Mouse (Mus musculus) left cerebral cortex, postnatal 14 days (tissue): ENCODE results near the gene Kifc3. TPM values are rescaled to one million over a fixed set of nuclear protein-coding genes. Genes with fewer than 3 reads are reported as not detected.
"Not testable (repeated sequence)": the region's sequence is repeated elsewhere in the genome, so short reads cannot be mapped to it uniquely, and the experiment has no call there.

Experiments used
- DNase-seq, 2 experiments: peaks; one replicate each; pipeline ENCODE4 v3.0.0; 2021 to 2022; ENCODE audit warnings: low spot score in 2 of 2, mixed read lengths in 1 of 2
- intact Hi-C: fragments of 180-260 bp; cut with DNase I; formaldehyde crosslinking; loops from one replicate; pipeline ENCODE4 v1.15.1; 2025
- long read RNA-seq, 2 experiments: library from polyadenylated mRNA; stranded (forward); transcript quantifications; one replicate each; pipeline ENCODE4 v2.0.0; 2021
- total RNA-seq, 2 experiments: library from RNA; stranded (reverse); gene quantifications; 2 replicates each; pipeline ENCODE4 v1.2.3; 2021

Gene Kifc3
- total RNA-seq = 10 to 100 TPM; 52.9 to 60.3 TPM
- long read RNA-seq, experiment 1, transcript Kifc3-201 (20 exons, 3,277 nt) = major isoform, 33 of 82 reads
- long read RNA-seq, experiment 1, partial matches to known transcripts = 5 of 82 reads
- long read RNA-seq, experiment 1, other reads (novel, unspliced or antisense) = 43 of 82 reads
- long read RNA-seq, experiment 2, transcript Kifc3-201 (20 exons, 3,277 nt) = major isoform, 27 of 86 reads
- long read RNA-seq, experiment 2, partial matches to known transcripts = 14 of 86 reads
- long read RNA-seq, experiment 2, other reads (novel, unspliced or antisense) = 44 of 86 reads

DNA sequence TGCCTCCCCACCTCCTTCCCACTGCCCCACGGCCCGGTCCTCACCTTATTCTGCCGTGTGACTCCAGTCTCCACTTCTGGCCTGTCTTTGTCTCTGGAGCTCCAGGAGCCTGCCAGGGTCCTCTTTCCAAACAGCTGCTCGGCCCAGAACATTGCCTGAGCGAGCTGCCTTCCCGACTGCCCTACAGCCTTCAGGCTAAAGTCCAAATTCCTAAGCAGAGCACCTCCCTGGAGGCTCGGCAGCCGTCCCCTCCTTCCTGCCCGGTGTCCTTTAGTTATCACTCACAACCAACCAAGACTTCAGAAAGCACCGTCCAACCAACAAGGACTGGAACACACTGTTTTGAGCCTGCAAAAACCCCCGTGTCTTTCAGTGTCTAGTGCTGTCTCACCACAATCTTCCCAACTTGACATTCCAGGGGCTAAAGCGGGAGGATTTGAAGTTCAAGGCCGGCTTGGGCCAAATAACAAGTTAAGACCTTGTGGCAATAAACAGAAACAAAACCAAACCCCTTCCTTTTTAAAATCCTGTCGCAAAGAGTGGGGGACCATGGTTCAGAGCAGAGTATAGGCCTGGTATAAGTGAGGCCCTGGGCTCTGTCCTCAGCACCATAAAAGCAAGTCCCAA lies at the start of gene Kifc3:
Kifc3 (minus strand) TSS at position 164 of the 627 bp plus-strand sequence.
- DNase-seq = no peak
- intact Hi-C loops = loop anchor here (5.0 to 10.0 kb wide), 4 partner anchors 68 to 258 kb away; no protein-coding TSS in a partner anchor

DNA sequence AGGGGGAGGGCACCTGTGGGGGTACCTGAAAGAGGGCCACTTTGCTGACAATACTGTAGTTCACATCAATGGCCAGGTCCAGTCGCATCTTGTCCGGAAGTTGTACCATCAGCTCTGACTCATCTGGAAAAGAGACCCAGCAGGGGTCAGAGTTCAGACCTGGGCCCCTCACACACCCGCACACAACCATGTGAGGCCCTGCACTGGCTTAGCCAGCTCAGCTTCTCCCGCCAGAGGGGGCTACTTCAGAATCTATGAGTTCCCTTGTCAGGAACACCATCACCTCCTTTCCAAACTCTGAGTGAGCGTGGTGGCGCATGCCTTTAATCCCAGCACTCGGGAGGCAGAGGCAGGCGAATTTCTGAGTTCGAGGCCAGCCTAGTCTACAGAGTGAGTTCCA lies 49.4 kb upstream of the Kifc3 start:
- intact Hi-C loops = no loop called here
- no peak for DNase-seq

DNA sequence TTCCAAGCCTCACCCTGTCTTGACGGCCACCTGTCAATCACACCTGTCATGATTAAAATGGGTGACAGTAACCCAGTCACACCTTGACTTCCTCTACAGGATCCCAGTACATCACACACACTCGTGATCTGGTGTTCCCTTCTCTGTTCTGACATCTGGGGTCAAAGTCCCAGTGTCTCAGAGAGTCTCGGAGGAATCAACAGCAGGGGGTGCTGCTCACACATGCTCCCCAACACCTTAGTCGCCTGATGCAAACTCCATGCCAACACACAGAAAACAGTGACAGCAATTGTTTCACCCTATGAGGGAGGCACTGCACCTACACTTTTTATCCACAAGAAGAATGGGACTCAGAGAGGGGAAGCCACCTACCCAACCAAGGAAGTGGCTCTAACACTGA lies 47.2 kb upstream of the Kifc3 start:
- intact Hi-C loops = no loop called here
- DNase-seq = no peak

DNA sequence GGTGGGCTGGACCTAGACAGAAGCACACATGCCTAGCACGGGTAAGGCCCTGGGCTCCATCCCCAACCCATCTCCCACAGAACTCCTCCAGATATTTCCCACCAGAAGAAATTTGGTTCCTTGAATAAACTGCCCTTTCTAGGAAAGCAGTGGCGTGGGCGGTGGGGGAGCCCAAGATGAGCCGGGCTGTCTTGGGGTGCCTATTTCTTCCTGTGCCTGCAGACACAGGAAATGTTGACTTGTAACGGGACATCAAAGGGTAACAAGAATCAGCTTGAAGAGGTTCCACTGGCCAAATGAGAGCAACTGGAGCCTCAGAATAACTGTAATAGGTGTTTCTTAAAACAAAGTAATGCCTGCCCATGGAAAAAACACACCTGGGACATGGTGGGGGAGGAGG lies 44.7 kb upstream of the Kifc3 start:
- intact Hi-C loops = no loop called here
- DNase-seq = no peak

DNA sequence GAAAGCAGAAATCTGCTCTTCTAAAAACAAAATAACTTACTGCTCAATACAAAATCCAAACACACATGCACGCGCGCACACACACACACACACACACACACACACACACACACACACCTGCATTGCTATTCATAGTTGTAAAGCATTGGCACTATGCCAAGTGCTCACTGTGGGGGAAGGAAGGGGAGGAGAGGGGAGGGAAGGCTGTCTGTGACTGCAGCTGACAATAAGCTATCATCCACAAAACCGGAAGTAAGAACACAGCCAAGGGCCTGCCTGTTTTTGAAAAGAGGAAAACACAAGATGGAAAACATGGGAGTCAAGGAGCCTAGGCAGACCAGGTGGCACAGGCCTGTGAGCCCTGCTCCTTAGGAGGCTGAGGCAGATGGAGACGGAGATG lies 42.6 kb upstream of the Kifc3 start:
- intact Hi-C loops = no loop called here
- DNase-seq = peak; percentile 27 to 35

DNA sequence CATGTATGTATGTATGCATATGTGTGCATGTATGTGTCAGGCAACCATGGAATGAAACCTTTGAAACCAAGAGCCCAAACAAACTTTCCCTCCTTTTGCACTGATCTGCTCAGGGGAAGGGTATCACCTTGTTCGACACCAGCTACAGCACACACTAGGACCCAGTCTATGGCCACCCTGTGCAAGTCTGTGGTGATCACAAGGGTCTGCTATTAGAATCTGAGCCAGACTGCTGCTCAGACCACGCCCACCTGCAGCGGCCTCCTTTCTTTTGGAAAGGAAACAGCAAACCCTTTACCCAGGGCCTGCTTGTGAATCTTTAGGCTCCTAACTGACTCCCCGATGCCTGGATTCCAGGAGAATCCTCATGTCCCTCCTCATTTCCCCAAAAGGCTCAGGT lies 41.2 kb upstream of the Kifc3 start:
- DNase-seq = no peak
- intact Hi-C loops = no loop called here

DNA sequence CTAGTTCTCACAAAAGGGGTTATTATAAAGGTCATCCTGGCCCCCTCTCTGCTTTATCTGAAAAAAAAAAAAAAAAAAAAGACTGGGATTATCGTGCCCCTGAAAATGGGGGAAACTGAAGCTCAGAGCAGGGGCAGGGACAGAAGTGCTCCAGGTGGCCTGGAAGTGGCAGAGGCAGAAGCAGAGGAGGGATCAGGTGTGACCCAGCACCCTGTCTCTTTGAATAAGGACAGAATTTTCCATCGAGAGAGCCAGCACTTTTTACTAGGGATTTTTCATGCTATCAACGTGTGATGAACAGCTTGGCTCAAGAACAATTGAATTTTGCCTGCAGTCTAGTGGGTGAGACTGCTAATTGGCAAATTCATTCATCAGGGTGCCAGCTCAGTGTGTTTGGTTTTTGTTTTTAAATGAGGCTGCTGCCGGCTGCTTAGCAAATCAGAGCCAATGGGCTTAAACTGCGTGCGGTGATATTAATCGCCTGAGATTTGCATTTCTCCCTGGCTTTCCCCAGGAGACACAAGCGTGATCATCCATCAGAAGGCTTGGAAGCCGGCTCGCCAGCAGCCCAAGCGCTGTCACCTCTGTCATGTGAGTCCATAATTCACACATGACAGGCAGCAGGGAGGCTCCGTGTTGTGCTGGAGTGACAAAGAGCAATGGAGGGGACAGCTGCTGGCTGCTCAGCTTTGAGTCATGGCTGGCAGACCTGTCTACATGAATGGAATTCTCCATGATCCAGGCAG lies 40.4 kb upstream of the Kifc3 start:
- peak; percentile 41 to 65 for DNase-seq
- intact Hi-C loops = no loop called here

DNA sequence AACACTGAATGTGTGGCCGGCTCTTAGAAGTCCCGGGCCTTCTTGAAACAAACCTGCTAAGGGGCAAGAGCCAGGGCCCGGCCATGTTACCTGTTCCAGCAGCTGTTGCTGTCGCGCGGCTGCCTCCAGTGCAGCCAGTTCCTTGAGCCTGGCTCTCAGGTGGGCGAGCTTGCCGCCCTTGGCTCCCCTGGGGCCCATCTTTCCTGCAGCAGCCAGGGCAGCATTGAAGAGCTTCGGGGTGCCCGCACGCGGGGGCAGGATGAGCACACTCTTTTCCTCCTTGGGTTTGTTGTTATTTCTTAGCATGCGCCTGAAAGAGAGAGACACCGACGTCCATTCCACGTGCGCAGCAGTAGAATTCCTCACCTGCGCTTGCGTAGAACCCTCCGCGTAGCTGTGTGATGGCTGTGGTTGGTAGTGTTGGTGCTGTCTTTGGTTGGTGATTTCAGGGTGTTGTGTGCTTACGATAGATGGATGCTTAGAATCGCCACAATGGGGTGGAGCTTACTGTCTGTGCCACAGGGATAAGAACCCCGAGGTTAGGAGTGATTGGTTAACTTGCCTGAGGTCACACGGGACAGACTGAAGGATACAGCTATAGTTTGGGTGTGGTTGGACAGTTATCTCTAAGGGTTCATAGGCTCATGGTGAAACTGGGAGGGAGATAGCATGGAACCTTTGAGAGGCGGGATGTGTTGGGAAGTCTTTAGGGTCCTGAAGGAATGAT lies 39.6 kb upstream of the Kifc3 start:
- intact Hi-C loops = no loop called here
- DNase-seq = no peak

DNA sequence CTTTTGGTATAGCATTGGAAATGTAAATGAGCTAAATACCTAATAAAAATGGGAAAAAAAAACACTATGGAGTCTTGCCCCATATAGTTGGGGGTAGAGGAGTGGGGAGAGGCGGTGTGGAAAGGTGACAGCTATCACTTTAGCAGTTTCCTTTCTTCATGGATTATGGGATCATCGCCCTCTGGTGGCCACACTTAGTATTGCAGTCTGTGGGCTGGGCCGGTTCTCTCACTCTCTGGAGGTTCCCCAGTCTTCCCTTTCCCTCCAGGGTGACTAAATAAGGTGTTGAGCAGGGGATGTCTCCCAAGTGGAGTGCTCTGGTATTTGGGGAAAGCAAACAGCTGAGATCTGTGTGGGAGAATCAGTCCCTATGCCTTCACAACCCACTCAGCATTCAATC lies 33.1 kb upstream of the Kifc3 start:
- peak; percentile 78 to 86 for DNase-seq
- intact Hi-C loops = loop anchor here (5.0 kb wide), 1 partner anchor 293 kb away; no protein-coding TSS in a partner anchor

DNA sequence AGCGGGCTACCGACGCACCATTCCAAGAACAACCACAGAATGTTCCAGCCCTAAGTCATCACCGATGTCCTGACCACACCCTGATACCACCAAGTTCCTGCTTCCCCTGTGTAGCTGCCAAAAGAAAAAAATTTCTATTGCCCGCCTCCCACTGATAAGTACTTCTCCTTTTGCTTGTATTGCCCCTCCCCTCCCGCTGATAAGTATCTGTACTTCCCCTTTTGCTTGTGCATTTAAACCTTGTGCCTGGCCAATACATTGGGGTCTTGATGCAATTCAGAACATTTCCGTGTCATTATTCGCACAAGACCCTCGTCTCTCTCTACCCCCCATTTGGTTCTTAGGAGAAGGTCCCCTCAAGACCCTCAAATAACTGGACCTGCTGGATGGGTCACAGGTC lies 27.5 kb upstream of the Kifc3 start:
- intact Hi-C loops = not testable (repeated sequence)

DNA sequence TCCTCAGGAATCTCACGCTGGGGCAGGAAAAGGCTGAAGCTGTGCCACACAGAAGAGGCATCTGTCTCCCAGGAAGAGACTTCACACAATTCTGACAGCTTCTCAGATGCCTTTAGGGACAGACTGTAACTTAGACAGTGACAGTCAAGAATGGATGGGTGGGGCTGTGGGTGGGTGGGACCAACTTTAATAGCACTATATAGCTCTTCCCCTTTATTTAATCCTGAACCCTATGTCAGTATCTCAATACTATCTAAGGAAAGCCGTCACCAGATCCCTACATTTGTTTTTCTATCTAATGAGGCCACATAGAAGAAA lies 24.5 kb upstream of the Kifc3 start:
- DNase-seq = no peak
- intact Hi-C loops = no loop called here

More for the DNA sequence above, 27.5 kb upstream of the Kifc3 start:
- DNase-seq = not testable (repeated sequence)

DNA sequence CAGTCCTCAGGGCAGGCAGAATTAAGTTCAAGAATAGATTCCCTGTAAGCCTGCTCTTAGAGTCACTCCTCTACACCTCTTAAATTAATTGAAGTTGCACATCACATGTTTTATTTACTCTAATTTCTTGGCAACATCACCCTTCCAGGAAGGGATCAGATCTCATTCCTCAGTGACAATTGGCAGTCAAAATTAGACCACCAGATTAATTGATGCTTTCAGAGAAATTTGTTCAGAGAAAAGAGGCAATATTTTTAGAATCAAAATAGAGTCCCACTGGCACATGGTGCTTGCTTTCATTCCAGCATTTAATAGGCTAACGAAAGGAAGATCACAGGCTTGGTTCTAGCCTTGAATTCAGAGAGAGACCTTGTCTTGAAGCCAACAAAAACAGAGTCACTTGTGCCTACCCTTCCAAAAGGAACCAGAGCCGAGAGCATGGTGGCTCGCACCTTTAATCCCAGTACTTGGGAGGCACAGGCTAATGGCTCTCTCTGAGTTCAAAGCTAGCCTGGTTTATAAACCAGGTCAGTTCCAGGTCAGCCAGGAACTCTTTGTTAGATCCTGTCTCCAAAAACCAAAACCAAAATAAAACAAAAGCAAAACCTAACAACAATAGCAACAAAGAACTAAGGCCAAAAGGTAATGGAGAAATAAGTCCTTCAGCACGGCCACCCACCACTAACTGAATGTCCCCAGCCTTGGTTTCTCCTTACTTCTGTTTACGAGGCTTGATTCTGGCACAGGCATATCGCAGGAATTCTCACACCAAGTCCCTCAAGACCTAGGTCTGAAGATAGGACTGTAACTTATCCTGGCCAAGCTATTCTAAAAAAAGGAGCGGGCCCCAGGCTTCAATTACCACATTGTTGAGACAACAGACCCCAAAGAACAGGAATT lies 23.9 kb upstream of the Kifc3 start:
- intact Hi-C loops = no loop called here
- no peak for DNase-seq

DNA sequence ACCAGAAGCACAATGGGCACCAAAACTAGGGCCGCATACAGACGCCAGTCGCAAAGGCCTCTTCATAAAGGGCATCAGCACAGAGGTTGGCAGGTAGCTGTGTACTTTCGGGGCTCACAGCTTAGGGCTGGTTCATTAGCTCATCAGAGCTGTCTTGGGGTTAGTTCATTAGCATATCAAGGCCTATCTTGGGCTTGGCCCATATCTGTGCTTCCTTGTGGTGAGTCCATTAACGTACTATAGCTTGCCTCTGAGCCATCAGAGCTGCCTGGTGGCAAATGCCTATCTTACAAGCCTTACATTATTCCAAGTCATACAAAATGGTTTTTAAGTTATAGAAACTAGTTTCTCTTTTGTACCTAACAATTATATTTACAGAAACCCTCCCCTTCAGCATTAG lies 21.4 kb upstream of the Kifc3 start:
- no peak for DNase-seq
- intact Hi-C loops = no loop called here

DNA sequence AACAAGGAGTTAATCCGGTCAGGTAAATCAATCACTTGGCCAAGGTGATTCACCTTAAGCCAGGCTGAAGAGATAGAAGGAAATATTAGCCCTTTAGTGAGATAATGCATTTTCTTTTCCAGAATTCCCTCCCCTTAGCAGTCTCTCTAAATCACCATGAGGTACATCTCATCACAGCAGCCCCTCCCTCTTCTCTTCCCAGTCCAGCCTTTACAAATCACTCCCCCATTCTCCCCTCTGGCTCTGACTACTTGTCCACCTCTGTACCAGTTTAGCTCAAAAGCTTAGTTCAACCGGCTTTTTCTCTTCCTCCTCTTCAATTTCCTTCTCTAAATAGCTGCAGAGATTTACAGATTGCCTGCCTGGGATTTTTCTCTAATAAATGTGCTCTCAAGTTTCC lies 18.4 kb upstream of the Kifc3 start:
- intact Hi-C loops = no loop called here
- no peak for DNase-seq

DNA sequence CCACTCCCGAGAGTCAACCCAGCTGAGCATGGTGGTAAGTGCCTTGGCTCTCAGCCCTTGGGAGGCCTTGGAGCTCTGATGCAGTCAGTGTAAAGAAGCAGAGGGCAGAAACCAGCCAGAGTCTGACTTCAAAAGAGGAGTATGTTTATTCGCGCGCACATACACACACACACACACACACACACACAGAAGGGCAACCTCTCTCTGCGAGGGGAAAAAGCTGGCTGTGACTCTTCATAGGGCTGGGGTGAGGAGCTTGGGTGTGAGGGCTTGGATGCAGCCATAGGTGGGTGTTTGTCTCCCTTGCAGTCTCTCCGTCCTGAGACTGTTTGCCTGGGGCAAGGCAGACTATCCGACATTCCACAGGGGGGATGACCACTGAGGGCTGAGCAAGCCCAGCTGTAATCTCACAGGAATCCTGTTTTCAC lies 18.0 kb upstream of the Kifc3 start:
- DNase-seq = no peak
- intact Hi-C loops = no loop called here

DNA sequence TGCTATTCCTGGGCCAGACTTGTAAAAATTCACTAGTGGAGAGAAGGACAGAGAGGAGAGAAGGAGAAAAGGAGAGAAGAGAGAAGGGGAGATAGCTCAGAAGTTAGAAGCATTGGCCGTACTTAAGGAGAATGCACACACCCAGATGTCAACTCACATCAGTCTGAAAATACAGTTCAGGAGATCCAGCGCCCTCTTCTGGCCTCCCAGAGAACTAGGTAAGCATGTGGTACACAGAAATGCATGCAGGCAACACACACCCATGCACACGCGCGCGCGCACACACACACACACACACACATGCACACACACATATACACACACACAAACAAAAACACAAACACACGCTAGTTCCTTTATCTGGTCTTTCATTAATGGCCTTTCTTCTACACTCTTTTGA lies 17.0 kb upstream of the Kifc3 start:
- intact Hi-C loops = no loop called here
- no peak for DNase-seq

DNA sequence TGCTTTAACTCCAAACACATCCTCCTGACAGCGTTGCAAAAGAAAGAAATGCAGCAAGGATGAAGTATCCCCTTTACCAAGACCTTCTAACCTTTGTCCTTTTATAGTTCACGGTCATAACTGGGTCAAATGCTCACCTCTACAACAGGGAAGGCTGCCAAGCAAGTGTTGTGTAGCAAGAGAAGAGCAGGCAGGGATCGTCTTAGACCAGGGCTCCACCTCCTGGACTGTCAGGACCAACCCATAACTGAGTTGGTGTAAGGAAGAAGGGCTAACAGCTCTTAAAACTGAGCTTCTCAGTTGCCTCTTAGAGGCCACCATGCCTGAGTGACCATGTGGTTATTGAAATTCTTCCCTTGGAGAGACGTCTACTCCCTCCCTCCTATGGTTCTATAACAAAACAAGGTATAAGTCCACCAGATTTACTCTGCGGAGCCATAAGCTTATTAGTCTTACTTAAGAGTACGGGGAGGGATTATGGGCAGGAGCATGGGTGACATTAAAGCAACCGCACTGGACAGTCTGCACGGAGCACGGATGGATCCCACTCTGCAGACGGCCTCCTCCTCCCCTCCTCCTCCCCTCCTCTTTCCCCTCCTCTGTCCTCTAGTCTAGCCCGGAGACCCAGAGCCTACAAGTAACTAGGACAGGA lies 13.2 kb upstream of the Kifc3 start:
- intact Hi-C loops = no loop called here
- no peak for DNase-seq

DNA sequence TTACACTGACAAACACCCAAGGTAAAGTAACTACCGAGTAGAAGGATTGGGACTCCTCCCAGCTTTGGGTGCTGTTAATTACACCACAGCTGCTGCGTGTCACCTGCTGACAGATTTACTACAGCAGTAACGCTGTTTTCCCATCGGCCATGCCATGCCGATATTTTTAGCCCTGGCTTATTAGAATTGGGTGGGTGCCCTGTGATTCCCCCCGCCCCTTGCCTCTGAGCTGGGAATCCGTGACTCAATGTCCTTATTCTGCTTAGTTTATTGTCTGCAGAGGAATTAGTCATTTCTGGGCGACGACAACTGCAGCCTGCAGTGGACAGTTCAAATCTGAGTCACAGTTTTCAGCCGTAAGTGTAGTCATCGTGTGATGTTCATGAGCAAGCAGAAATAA lies 7.3 kb upstream of the Kifc3 start:
- DNase-seq = no peak
- intact Hi-C loops = loop anchor here (10.0 kb wide), 3 partner anchors 75 to 265 kb away; no protein-coding TSS in a partner anchor
